In the genomic region with DNA sequence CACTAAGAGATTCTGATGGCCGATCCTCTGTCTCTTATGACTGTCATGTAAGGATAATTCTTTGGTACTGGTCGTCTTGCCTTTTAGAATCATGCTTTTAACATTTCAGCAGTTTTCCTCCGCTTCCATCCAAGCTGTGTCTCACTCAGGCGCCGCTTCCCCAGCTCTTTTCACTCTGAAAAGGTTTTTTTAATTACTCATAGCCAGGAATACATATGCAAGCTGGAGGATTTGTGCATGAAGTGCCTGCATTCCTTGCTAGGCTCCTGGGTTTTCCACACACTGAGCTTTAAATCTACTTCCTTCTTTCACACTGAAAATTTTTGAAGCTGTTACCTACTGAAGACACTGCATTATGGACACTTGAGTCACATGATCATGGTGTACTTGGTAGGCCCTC, we compare ENCODE assay signal across 13 mouse cellular contexts. TPM values are rescaled to one million over a fixed set of nuclear protein-coding genes. Genes with fewer than 3 reads are reported as not detected.
"Had no signal": no experiment of that assay in that cellular context is flagged by ENCODE, and none has a peak within 500 bp of the region (broad histone marks: within the 10 kb centered on the region; RNA-seq: fewer than 3 reads in every experiment).

No protein-coding gene starts in this region.

- ATAC-seq: intestine, embryonic 15.5 days; midbrain, embryonic 16.5 days had no signal

- H3K4me3 ChIP-seq: intestine, embryonic 15.5 days; limb, embryonic 13.5 days; neural tube, embryonic 13.5 days had no signal

- H3K27ac ChIP-seq: intestine, embryonic 15.5 days; limb, embryonic 13.5 days; liver, embryonic 14.5 days; neural tube, embryonic 13.5 days had no signal

- DNase-seq: kidney, adult 18-20 months; kidney, postnatal 10 days; kidney, postnatal 4 days; lung, adult 18-20 months; thymus, postnatal 4 days had no signal

RNA-seq across cellular contexts. Expression of a gene that starts 17.0 kb away (rescaled TPM):
- total RNA-seq: layer of hippocampus, postnatal 25 days; left cerebral cortex, postnatal 10 days; megakaryocyte-erythroid progenitor cell, adult 5-6 weeks had no signal
